Mouse (Mus musculus): ENCODE measurements at regions not wholly inside any gene's neighbourhood (a gene's known extent, or its start where the extent isn't known, plus 50 kb on each side); places are given as distances from the start of the nearest gene placed in this dataset.

GRCm38 (mm10) chr11:110804079-110804478 is 163.8 kb upstream of the Kcnj16 start:
- no peak for TF ChIP-seq FLI1 (IDR thresholded peaks at IDR 0.05; ENCODE audit: low read length)
- no peak for TF ChIP-seq GATA1 (IDR thresholded peaks at IDR 0.05; ENCODE audit: borderline replicate concordance, low read length)
